Mouse (Mus musculus) brain, embryonic 14.5 days (tissue): ENCODE data around the gene Rnf212.
A peak's percentile ranks its signal among the peaks of the same experiment; 100 is the strongest.

ENCODE experiments used
- CTCF ChIP-seq: fragments of 200-500 bp; IDR thresholded peaks from 2 replicates; pipeline ENCODE4 v1.5.1; 2012; ENCODE audit warnings: inconsistent platforms, mild to moderate bottlenecking, moderate library complexity, borderline replicate concordance; ENCODE audit not compliant: insufficient read depth, insufficient read length; ENCODE audit errors: extremely low read depth
- POLR2A ChIP-seq: fragments of 200-500 bp; IDR thresholded peaks from 2 replicates; pipeline ENCODE4 v1.6.1; 2012; ENCODE audit warnings: mild to moderate bottlenecking, inconsistent platforms, borderline replicate concordance; ENCODE audit not compliant: poor library complexity, insufficient read depth, insufficient read length, severe bottlenecking; ENCODE audit errors: extremely low read depth

- 0 out of 2 replicates have a peak, but pooled peaks have one; percentile 8 for TF ChIP-seq POLR2A
- no peak for TF ChIP-seq CTCF
These were observed 80.2 kb downstream of the Rnf212 start for GRCm38 (mm10) chr5:108694352-108695261.
